ENCODE assay signal across 11 mouse cellular contexts in the genomic region with DNA sequence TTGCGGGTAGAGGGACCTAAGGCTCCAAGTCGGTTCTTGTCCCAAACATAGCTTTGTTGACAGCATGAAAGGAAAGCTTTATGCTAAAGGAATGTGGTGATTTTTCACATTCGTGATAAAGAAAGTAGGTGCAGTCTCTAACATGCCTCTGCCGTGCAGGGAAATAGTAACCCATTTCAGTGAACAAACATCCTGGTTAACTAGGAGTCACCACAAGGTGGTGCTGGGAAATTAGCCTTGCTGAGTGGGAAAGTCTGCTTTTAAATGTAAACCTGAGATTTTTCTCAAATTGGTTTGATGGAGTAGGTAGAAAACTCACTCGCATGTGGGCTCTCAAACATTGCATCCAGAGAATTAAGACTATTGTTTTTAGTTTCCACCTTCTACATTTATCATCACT. TPM values are rescaled to one million over a fixed set of nuclear protein-coding genes. Genes with fewer than 3 reads are reported as not detected.
A peak's percentile ranks its signal among the peaks of the same experiment; 100 is the strongest.
DNase-seq lines count a peak whose midpoint lies in the region; ATAC-seq and TF ChIP-seq lines count a peak whose summit lies in the region.
"Had no signal": no experiment of that assay in that cellular context is flagged by ENCODE, and none has a peak within 500 bp of the region (broad histone marks: within the 10 kb centered on the region; RNA-seq: fewer than 3 reads in every experiment).

No protein-coding gene starts in this region.

- no peak overlapping the region for H3K27ac ChIP-seq in hindbrain, postnatal 0 days
- H3K27ac ChIP-seq in hindbrain, embryonic 12.5 days: no peak overlapping the region
- no peak overlapping the region for H3K27ac ChIP-seq in thymus, adult 2 months (ENCODE audit: control insufficient read depth, insufficient read depth, low read length)
- no peak overlapping the region for H3K27ac ChIP-seq in neural tube, embryonic 15.5 days (replicated peaks)
- H3K27ac ChIP-seq: limb, embryonic 13.5 days had no signal

- H3K27me3 ChIP-seq in hindbrain, postnatal 0 days (ENCODE audit: insufficient read depth, low read length): no peaks in the 10 kb centered on the region
- H3K27me3 ChIP-seq in hindbrain, embryonic 12.5 days: no peaks in the 10 kb centered on the region
- no peaks in the 10 kb centered on the region for H3K27me3 ChIP-seq in thymus, adult 2 months (ENCODE audit: control insufficient read depth, insufficient read depth, low read length)
- no peaks in the 10 kb centered on the region for H3K27me3 ChIP-seq in neural tube, embryonic 15.5 days (replicated peaks)
- H3K27me3 ChIP-seq: limb, embryonic 13.5 days had no signal

- TF ChIP-seq CTCF in hindbrain, postnatal 0 days (IDR thresholded peaks at IDR 0.05; ENCODE audit: low read depth): peak; percentile 76
- TF ChIP-seq CTCF in thymus, adult 2 months (IDR thresholded peaks at IDR 0.05; ENCODE audit: borderline replicate concordance, control insufficient read depth, extremely low read depth, insufficient read depth, low read length, poor library complexity): no peak

- H3K4me3 ChIP-seq in hindbrain, postnatal 0 days (ENCODE audit: low read length): no peak overlapping the region
- H3K4me3 ChIP-seq in hindbrain, embryonic 12.5 days: no peak overlapping the region
- H3K4me3 ChIP-seq in thymus, adult 2 months (ENCODE audit: control insufficient read depth, insufficient read depth, low read length): no peak overlapping the region
- H3K4me3 ChIP-seq in neural tube, embryonic 15.5 days (replicated peaks): no peak overlapping the region
- H3K4me3 ChIP-seq: erythroblast, embryonic 14.5 days; limb, embryonic 13.5 days; myocyte had no signal

- no peak overlapping the region for H3K4me2 ChIP-seq in hindbrain, postnatal 0 days (ENCODE audit: low read depth, low read length)
- no peak overlapping the region for H3K4me2 ChIP-seq in hindbrain, embryonic 12.5 days (replicated peaks)
- no peak overlapping the region for H3K4me2 ChIP-seq in neural tube, embryonic 15.5 days
- H3K4me2 ChIP-seq: limb, embryonic 13.5 days had no signal

- no peaks in the 10 kb centered on the region for H3K9me3 ChIP-seq in hindbrain, postnatal 0 days (ENCODE audit: low read length)
- H3K9me3 ChIP-seq in hindbrain, embryonic 12.5 days (replicated peaks): no peaks in the 10 kb centered on the region
- no peaks in the 10 kb centered on the region for H3K9me3 ChIP-seq in neural tube, embryonic 15.5 days (replicated peaks)
- H3K9me3 ChIP-seq: limb, embryonic 13.5 days had no signal

- H3K4me1 ChIP-seq in hindbrain, postnatal 0 days (ENCODE audit: insufficient read depth, low read length): no peaks in the 10 kb centered on the region
- H3K4me1 ChIP-seq in hindbrain, embryonic 12.5 days: no peaks in the 10 kb centered on the region
- no peaks in the 10 kb centered on the region for H3K4me1 ChIP-seq in thymus, adult 2 months (replicated peaks; ENCODE audit: control insufficient read depth, insufficient read depth, low read length)
- H3K4me1 ChIP-seq in neural tube, embryonic 15.5 days: no peaks in the 10 kb centered on the region

- no peak for TF ChIP-seq POLR2A in thymus, adult 2 months (IDR thresholded peaks at IDR 0.05; ENCODE audit: control insufficient read depth, extremely low read depth, insufficient read depth, low read length, poor library complexity)

- WGBS in hindbrain, postnatal 0 days: 60% methylated on average over 5 of the region's 5 CpGs
- 85% methylated on average over 5 of the region's 5 CpGs for WGBS in hindbrain, embryonic 12.5 days
- WGBS in thymus, adult 2 months: 86% methylated on average over 5 of the region's 5 CpGs
- 76% methylated on average over 5 of the region's 5 CpGs for WGBS in neural tube, embryonic 15.5 days

- peak; percentile 45 for DNase-seq in CD4-positive, CD25-positive, alpha-beta regulatory T cell, adult 2 months (ENCODE audit: low read depth, low spot score)
- peak; percentile 73 for DNase-seq in hindbrain, postnatal 0 days (ENCODE audit: low spot score)
- peak; percentile 18 for DNase-seq in thymus, postnatal 0 days (ENCODE audit: low spot score)
- no peak for DNase-seq in thymus, adult 2 months
- peak; percentile 17 for DNase-seq in thymus, postnatal 4 days

- H3K36me3 ChIP-seq in hindbrain, postnatal 0 days (ENCODE audit: insufficient read depth, low read length): no peaks in the 10 kb centered on the region
- H3K36me3 ChIP-seq in hindbrain, embryonic 12.5 days: no peaks in the 10 kb centered on the region
- H3K36me3 ChIP-seq in thymus, adult 2 months (ENCODE audit: control insufficient read depth, insufficient read depth, low read length): no peaks in the 10 kb centered on the region
- H3K36me3 ChIP-seq in neural tube, embryonic 15.5 days: no peaks in the 10 kb centered on the region
- H3K36me3 ChIP-seq: limb, embryonic 13.5 days had no signal

- no peak for ATAC-seq in CD4-positive, CD25-positive, alpha-beta regulatory T cell, adult 4 months
- no peak for ATAC-seq in hindbrain, postnatal 0 days
- no peak for ATAC-seq in hindbrain, embryonic 12.5 days (ENCODE audit: low FRiP score)
- ATAC-seq in neural tube, embryonic 15.5 days (ENCODE audit: low FRiP score): no peak

- H3K9ac ChIP-seq in hindbrain, postnatal 0 days (replicated peaks; ENCODE audit: low read length): no peak overlapping the region
- no peak overlapping the region for H3K9ac ChIP-seq in hindbrain, embryonic 12.5 days
- no peak overlapping the region for H3K9ac ChIP-seq in neural tube, embryonic 15.5 days (replicated peaks)
- H3K9ac ChIP-seq: limb, embryonic 13.5 days had no signal

RNA-seq across cellular contexts. Expression of gene F2rl2, which starts 43.0 kb away (rescaled TPM):
- polyA plus RNA-seq in CD4-positive, CD25-positive, alpha-beta regulatory T cell, adult 4 months (2017; shearing (Covaris generic)): 1 to 10 TPM; 3.9 to 4.3 TPM
- total RNA-seq in hindbrain, postnatal 0 days (2014; rRNA removed): 0.26 and 0.83 TPM in 2 replicates
- 0.54 and 0.66 TPM in 2 replicates for polyA plus RNA-seq in hindbrain, postnatal 0 days (2015; fragmentation: Nextera tagmentation; extraction: Ambion mirVana)
- 1.1 and 1.4 TPM in 2 replicates for polyA plus RNA-seq in hindbrain, embryonic 12.5 days (2016; fragmentation: Nextera tagmentation; extraction: Ambion mirVana)
- polyA plus RNA-seq in thymus, postnatal 0 days (2015; fragmentation: Nextera tagmentation; extraction: Ambion mirVana): 0.56 and 0.76 TPM in 2 replicates
- 2.1 and 2.4 TPM in 2 replicates for polyA plus RNA-seq in thymus, adult 2 months (2012; rRNA removed)
- 1.9 and 2.1 TPM in 2 replicates for polyA plus RNA-seq in neural tube, embryonic 15.5 days (2015; fragmentation: Nextera tagmentation; extraction: Ambion mirVana)
- polyA plus RNA-seq: erythroblast, embryonic 14.5 days had no signal
